Mouse (Mus musculus): ENCODE data around the gene Olfr432. TPM values are rescaled to one million over a fixed set of nuclear protein-coding genes. Genes with fewer than 3 reads are reported as not detected.

Olfr432 gene
- polyA plus RNA-seq, 1 experiment from 2014 or later = not detected

GRCm38 (mm10) chr1:174084031-174084430 lies 35.0 kb downstream of the Olfr432 start, which contains the start of gene Olfr429:
TSS of gene Olfr429 (plus strand) at chr1:174084331.
- WGBS = 82% methylated on average over 2 of the region's 2 CpGs
- H3K4me3 ChIP-seq (ENCODE audit: low read length) = no peak within 1 kb of the TSS
- no peak within 1 kb of the TSS for H3K9ac ChIP-seq (ENCODE audit: low read depth, low read length)
- no peaks in the 10 kb centered on the region for H3K36me3 ChIP-seq (ENCODE audit: control insufficient read depth, insufficient read depth, low read length)
- H3K27ac ChIP-seq (ENCODE audit: low read depth, low read length) = no peak within 1 kb of the TSS
- no peaks in the 10 kb centered on the region for H3K4me1 ChIP-seq (ENCODE audit: control insufficient read depth, insufficient read depth, low read length)
- H3K4me2 ChIP-seq (replicated peaks; ENCODE audit: low read depth, low read length) = no peak within 1 kb of the TSS
- H3K9me3 ChIP-seq (ENCODE audit: control insufficient read depth, low read length) = no peaks in the 10 kb centered on the region
- ATAC-seq (ENCODE audit: low FRiP score, low TSS enrichment) = no peak
- no peaks in the 10 kb centered on the region for H3K27me3 ChIP-seq (ENCODE audit: control insufficient read depth, insufficient read depth, low read length)

DNA sequence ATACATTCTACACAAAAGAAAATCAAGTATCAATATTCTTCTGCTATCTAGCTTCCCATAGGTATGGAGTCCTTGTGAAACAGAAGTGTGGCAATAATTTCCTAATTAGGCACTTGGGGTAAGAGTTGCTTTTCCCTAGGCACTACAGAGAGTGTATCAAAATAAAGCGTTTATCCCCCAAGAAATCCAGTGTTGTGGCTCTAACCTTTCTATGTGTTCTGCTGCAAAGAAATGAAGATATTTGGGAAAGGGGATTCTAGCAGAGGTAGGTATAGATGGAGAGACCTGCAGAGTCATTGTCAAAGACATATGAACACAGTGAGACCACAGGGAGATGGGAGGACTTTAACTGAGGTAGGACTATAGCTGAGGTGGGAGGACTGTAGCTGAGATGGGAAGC lies 47.6 kb downstream of the Olfr432 start, which contains the start of gene Olfr427:
Gene Olfr427, plus strand, starts transcription at position 301 of the 400 bp plus-strand sequence.
- WGBS = 92% methylated on average over 1 of the region's 1 CpGs
- no peak within 1 kb of the TSS for H3K4me3 ChIP-seq (ENCODE audit: low read length)
- no peaks in the 10 kb centered on the region for H3K36me3 ChIP-seq (ENCODE audit: control insufficient read depth, insufficient read depth, low read length)
- no peaks in the 10 kb centered on the region for H3K9me3 ChIP-seq (ENCODE audit: control insufficient read depth, low read length)
- no peak within 1 kb of the TSS for H3K27ac ChIP-seq (ENCODE audit: low read depth, low read length)
- no peaks in the 10 kb centered on the region for H3K4me1 ChIP-seq (ENCODE audit: control insufficient read depth, insufficient read depth, low read length)
- no peak within 1 kb of the TSS for H3K4me2 ChIP-seq (replicated peaks; ENCODE audit: low read depth, low read length)
- ATAC-seq (ENCODE audit: low FRiP score, low TSS enrichment) = no peak
- no peak within 1 kb of the TSS for H3K9ac ChIP-seq (ENCODE audit: low read depth, low read length)
- no peaks in the 10 kb centered on the region for H3K27me3 ChIP-seq (ENCODE audit: control insufficient read depth, insufficient read depth, low read length)

- no peaks in the 10 kb centered on the region for H3K36me3 ChIP-seq (ENCODE audit: control insufficient read depth, insufficient read depth, low read length)
- H3K4me2 ChIP-seq (replicated peaks; ENCODE audit: low read depth, low read length) = no peak overlapping the region
- no peak overlapping the region for H3K9ac ChIP-seq (ENCODE audit: low read depth, low read length)
- no peak overlapping the region for H3K4me3 ChIP-seq (ENCODE audit: low read length)
- no peak for ATAC-seq (ENCODE audit: low FRiP score, low TSS enrichment)
- H3K27ac ChIP-seq (ENCODE audit: low read depth, low read length) = no peak overlapping the region
- no peaks in the 10 kb centered on the region for H3K4me1 ChIP-seq (ENCODE audit: control insufficient read depth, insufficient read depth, low read length)
- no peaks in the 10 kb centered on the region for H3K9me3 ChIP-seq (ENCODE audit: control insufficient read depth, low read length)
- no peaks in the 10 kb centered on the region for H3K27me3 ChIP-seq (ENCODE audit: control insufficient read depth, insufficient read depth, low read length)
- WGBS = 60% methylated on average over 2 of the region's 2 CpGs
These were observed 54.7 kb downstream of the Olfr432 start for GRCm38 (mm10) chr1:174103735-174104134.

Other genes with a start within 250 kb of the Olfr432 start
- gene Ifi211, start 136.2 kb upstream of the Olfr432 start, polyA plus RNA-seq (2014; fragmentation: Nextera tagmentation; extraction: Ambion mirVana) = 0.34 and 0.79 TPM in 2 replicates
- gene Mndal, start 106.7 kb upstream of the Olfr432 start, polyA plus RNA-seq (2014; fragmentation: Nextera tagmentation; extraction: Ambion mirVana) = 1.7 and 1.8 TPM in 2 replicates
- gene Ifi203, start 106.5 kb upstream of the Olfr432 start, polyA plus RNA-seq (2014; fragmentation: Nextera tagmentation; extraction: Ambion mirVana) = 0.91 and 1.8 TPM in 2 replicates
- gene Ifi202b, start 66.5 kb upstream of the Olfr432 start, polyA plus RNA-seq (2014; fragmentation: Nextera tagmentation; extraction: Ambion mirVana) = not detected in 2 replicates
- gene Ifi205, start 17.4 kb upstream of the Olfr432 start, polyA plus RNA-seq (2014; fragmentation: Nextera tagmentation; extraction: Ambion mirVana) = not detected in 2 replicates
- gene Olfr433, start 8.5 kb upstream of the Olfr432 start, polyA plus RNA-seq (2014; fragmentation: Nextera tagmentation; extraction: Ambion mirVana) = 0.23 TPM in 1 of 2 replicates, not detected in the other
- not detected in 2 replicates for gene Olfr430, start 17.4 kb downstream of the Olfr432 start, polyA plus RNA-seq (2014; fragmentation: Nextera tagmentation; extraction: Ambion mirVana)
- gene Olfr429, start 35.1 kb downstream of the Olfr432 start, polyA plus RNA-seq (2014; fragmentation: Nextera tagmentation; extraction: Ambion mirVana) = not detected in 2 replicates
- gene Olfr427, start 47.7 kb downstream of the Olfr432 start, polyA plus RNA-seq (2014; fragmentation: Nextera tagmentation; extraction: Ambion mirVana) = not detected in 2 replicates
- not detected in 2 replicates for gene Olfr231, start 72.0 kb downstream of the Olfr432 start, polyA plus RNA-seq (2014; fragmentation: Nextera tagmentation; extraction: Ambion mirVana)
- not detected in 2 replicates for gene Olfr424, start 82.3 kb downstream of the Olfr432 start, polyA plus RNA-seq (2014; fragmentation: Nextera tagmentation; extraction: Ambion mirVana)
- not detected in 2 replicates for gene Olfr420, start 106.4 kb downstream of the Olfr432 start, polyA plus RNA-seq (2014; fragmentation: Nextera tagmentation; extraction: Ambion mirVana)
- gene Spta1, start 123.6 kb downstream of the Olfr432 start, polyA plus RNA-seq (2014; fragmentation: Nextera tagmentation; extraction: Ambion mirVana) = 0.19 and 0.39 TPM in 2 replicates
- not detected in 2 replicates for gene Olfr419, start 202.9 kb downstream of the Olfr432 start, polyA plus RNA-seq (2014; fragmentation: Nextera tagmentation; extraction: Ambion mirVana)

All from kidney, embryonic 14.5 days (tissue).